Mouse (Mus musculus) liver, embryonic 13.5 days (tissue): ENCODE results near the gene Xrcc3. TPM values are rescaled to one million over a fixed set of nuclear protein-coding genes. Genes with fewer than 3 reads are reported as not detected.

ENCODE experiments used
- ATAC-seq: fragments of 200-750 bp; cut with Nextera tagmentation; 2 replicates; pipeline ENCODE4 v1.8.0; 2017; ENCODE audit warnings: low read depth, mild to moderate bottlenecking, moderate number of reproducible peaks, moderate library complexity
- DNase-seq: peaks from one replicate; pipeline ENCODE4 v3.0.0; 2022
- H3K27ac ChIP-seq: fragments of 300-500 bp; sonication (generic); 2 replicates; pipeline ENCODE4 v1.5.1; 2015; ENCODE audit warnings: moderate library complexity, mild to moderate bottlenecking, inconsistent platforms
- H3K27me3 ChIP-seq: fragments of 300-500 bp; sonication (generic); 2 replicates; pipeline ENCODE4 v1.6.1; 2015; ENCODE audit warnings: mild to moderate bottlenecking, inconsistent platforms
- H3K36me3 ChIP-seq: fragments of 300-500 bp; sonication (generic); 2 replicates; pipeline ENCODE4 v1.6.1; 2015; ENCODE audit warnings: mild to moderate bottlenecking, inconsistent platforms
- H3K4me1 ChIP-seq: fragments of 300-500 bp; sonication (generic); replicated peaks from 2 replicates; pipeline ENCODE4 v1.6.1; 2015; ENCODE audit warnings: inconsistent platforms
- H3K4me2 ChIP-seq: fragments of 300-500 bp; sonication (generic); 2 replicates; pipeline ENCODE4 v1.6.1; 2015; ENCODE audit warnings: inconsistent platforms, mild to moderate bottlenecking, moderate library complexity
- H3K4me3 ChIP-seq: fragments of 300-500 bp; sonication (generic); replicated peaks from 2 replicates; pipeline ENCODE4 v1.5.1; 2015; ENCODE audit warnings: mild to moderate bottlenecking, inconsistent platforms
- H3K9ac ChIP-seq: fragments of 300-500 bp; sonication (generic); 2 replicates; pipeline ENCODE4 v1.6.1; 2015; ENCODE audit warnings: mild to moderate bottlenecking, inconsistent platforms
- H3K9me3 ChIP-seq: fragments of 300-500 bp; sonication (generic); replicated peaks from 2 replicates; pipeline ENCODE4 v1.6.1; 2016; ENCODE audit warnings: inconsistent platforms
- WGBS: fragments of 180-500 bp; shearing (Covaris S2); methylation state at CpG from one replicate; pipeline ENCODE4 v1.1.7; 2015; ENCODE audit not compliant: insufficient replicate concordance; 5-methylcytosine and 5-hydroxymethylcytosine counted together
- polyA plus RNA-seq: library from polyadenylated mRNA; unstranded; fragments of >200 nt; fragmentation: Nextera tagmentation; extraction: Ambion mirVana; gene quantifications from 2 replicates; pipeline ENCODE4 v1.2.1, GENCODE M21; 2015

The Xrcc3 gene
- polyA plus RNA-seq: 3.9 and 5.1 TPM in 2 replicates

DNA sequence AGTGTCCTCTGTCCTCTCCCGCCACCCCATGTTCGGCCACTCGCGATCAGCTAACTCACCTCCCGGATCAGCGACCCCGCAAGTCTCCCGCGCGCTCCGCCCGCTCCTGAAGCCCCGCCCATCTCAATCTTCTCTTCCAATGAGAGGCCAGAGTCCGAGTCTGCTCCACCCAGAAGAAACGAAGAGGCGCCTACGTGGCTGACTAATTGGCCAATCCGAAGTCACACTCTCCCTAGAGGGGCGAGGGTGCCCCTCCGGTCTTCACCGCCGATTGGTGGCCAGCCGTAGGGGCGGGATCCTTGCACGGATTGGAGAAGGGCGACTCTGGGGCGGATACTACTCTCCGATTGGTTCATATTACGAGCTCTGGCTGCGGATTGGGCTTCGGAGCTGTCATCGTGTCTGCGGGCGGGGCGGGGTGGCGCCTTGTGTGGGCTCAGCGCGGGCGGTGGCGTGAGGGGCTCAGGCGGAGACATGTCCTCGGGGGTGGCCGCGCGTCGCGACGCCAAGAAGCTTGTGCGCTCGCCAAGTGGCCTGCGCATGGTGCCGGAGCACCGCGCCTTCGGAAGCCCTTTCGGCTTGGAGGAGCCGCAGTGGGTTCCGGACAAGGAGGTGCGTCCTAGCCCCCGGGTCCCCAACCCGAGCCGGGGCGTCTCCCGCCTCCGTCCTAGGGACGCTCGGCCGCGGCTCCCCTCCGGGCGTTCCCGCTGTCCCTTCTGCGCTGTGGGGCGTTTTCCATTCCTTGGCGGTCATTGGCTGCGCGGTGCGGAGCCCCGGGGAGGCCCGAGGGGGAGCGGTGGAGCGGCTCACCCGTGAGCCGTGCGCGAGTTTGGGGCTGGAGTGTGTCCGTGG lies at the start of gene Xrcc3, which contains the start of gene Zfyve21:
Xrcc3 (minus strand) TSS at position 108 of the 852 bp plus-strand sequence.
Zfyve21 (plus strand) TSS at position 405 of the 852 bp plus-strand sequence.
- WGBS: under 1% methylated on average over 87 of the region's 87 CpGs
- H3K27ac ChIP-seq: peak within 1 kb of the TSS; percentile 97
- H3K27me3 ChIP-seq: no peaks in the 10 kb centered on the region
- peaks cover 37% of the 10 kb centered on the region for H3K36me3 ChIP-seq
- H3K4me1 ChIP-seq: peaks cover 83% of the 10 kb centered on the region
- H3K9me3 ChIP-seq: no peaks in the 10 kb centered on the region
- peak; percentile 99 for DNase-seq
- H3K9ac ChIP-seq: peak within 1 kb of the TSS; percentile 87
- peak within 1 kb of the TSS; percentile 93 for H3K4me2 ChIP-seq
- peak; percentile 92 for ATAC-seq
- H3K4me3 ChIP-seq: peak within 1 kb of the TSS; percentile 82

DNA sequence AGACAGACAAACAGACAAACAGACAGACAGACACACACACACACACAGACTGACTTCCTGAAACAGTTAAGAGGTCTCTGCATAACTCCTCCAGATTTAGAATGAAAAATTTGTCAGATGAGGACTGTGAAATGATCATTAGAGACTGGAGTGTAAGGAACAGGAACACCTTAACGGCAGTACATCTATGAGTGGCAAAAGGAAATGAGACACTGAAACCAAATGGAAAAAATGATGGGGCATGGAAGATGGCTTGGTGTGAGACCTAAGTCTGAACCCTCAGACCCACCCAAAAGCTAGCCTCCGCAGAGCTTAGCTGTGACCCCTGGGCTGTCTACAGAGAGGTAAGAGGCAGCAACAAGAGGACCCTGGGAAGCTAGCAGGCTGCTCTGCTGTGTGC lies 41.8 kb upstream of the Xrcc3 start:
- no peak overlapping the region for H3K9ac ChIP-seq
- WGBS: 60% methylated on average over 2 of the region's 2 CpGs
- ATAC-seq: no peak
- no peak overlapping the region for H3K4me3 ChIP-seq
- no peak overlapping the region for H3K27ac ChIP-seq
- H3K4me1 ChIP-seq: no peaks in the 10 kb centered on the region; the same call in 1 of the 2 replicates
- H3K4me2 ChIP-seq: no peak overlapping the region
- DNase-seq: no peak
- no peaks in the 10 kb centered on the region for H3K27me3 ChIP-seq
- peaks cover 14% of the 10 kb centered on the region; the same call in 1 of the 2 replicates for H3K36me3 ChIP-seq
- H3K9me3 ChIP-seq: no peaks in the 10 kb centered on the region

DNA sequence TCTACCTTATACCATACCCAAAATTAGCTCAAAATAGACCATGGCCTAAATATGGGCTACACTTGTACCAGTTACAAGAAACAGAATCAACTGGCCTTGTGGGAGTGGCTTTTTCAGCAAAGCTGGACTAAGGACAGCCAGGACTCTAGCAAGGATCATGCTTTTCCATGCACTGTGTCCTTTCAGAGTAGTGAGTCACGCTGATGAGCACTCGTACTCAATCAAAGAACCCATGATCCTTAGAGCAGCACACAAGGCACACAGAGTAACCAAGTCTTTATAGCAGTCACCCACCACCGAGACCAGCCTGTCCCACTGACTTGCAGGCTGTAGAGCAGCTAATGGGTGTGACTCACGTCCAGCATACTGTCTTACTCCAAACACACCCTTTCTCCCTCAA lies 39.9 kb upstream of the Xrcc3 start:
- no peak for DNase-seq
- 66% methylated on average over 4 of the region's 4 CpGs for WGBS

DNA sequence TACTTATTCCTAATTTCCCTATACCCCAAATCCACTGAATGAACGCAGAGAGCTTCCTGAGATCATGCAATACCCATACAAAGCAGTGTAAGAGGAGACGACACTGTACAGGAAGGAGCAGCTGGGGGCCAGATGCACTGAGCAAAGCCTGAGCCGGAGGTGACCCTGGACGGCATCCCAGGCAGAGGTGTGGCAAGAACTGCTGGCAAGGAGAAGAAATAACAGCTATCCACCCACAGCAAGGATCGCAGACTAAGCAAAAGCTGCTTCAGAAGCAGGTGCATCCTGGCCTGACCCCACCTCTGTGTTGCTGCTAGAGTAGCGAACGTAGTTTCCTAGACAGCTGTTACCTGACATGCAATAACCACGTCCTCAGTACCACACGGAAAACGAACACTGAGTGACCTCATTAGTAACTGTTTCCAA lies 39.4 kb upstream of the Xrcc3 start:
- Histone ChIP-seq H3K9me3 (no peaks in the 10 kb centered on the region), H3K4me3 (no peak overlapping the region), H3K9ac (no peak overlapping the region), H3K27me3 (no peaks in the 10 kb centered on the region), H3K36me3 (peaks cover 12% of the 10 kb centered on the region), H3K27ac (no peak overlapping the region), H3K4me2 (no peak overlapping the region), H3K4me1 (peaks cover 3% of the 10 kb centered on the region; the same call in 1 of the 2 replicates)
- no peak for ATAC-seq
- WGBS: 72% methylated on average over 10 of the region's 10 CpGs
- no peak for DNase-seq

More for the DNA sequence above, 39.9 kb upstream of the Xrcc3 start:
- ATAC-seq: no peak
- peaks cover 12% of the 10 kb centered on the region for H3K36me3 ChIP-seq
- no peak overlapping the region for H3K9ac ChIP-seq
- no peak overlapping the region for H3K27ac ChIP-seq
- no peaks in the 10 kb centered on the region for H3K9me3 ChIP-seq
- H3K27me3 ChIP-seq: no peaks in the 10 kb centered on the region
- peaks cover under 1% of the 10 kb centered on the region; the same call in 1 of the 2 replicates for H3K4me1 ChIP-seq
- no peak overlapping the region for H3K4me3 ChIP-seq
- no peak overlapping the region for H3K4me2 ChIP-seq

DNA sequence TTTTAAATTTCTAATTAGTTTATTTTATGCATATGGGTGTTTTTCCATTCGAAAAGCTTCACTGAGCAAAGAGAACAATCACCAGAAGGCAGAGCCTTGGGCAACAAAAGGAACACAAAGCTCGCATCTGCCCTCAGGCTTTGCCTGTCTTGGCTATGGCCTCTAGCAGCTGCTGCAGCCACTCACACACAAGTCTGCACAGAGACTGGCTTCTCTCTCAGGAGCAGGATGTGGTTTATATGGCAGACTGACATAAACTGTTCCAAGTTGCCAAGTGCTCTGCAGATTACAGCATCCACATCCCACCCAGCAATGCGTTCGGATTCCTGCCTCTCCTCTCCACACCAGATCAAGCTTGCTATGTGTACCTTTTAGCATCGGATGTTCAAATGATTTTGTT lies 38.1 kb upstream of the Xrcc3 start:
- no peaks in the 10 kb centered on the region for H3K27me3 ChIP-seq
- H3K9ac ChIP-seq: no peak overlapping the region
- H3K4me1 ChIP-seq: peaks cover 3% of the 10 kb centered on the region; the same call in 1 of the 2 replicates
- no peak overlapping the region for H3K4me2 ChIP-seq
- H3K4me3 ChIP-seq: no peak overlapping the region
- no peak overlapping the region for H3K27ac ChIP-seq
- ATAC-seq (no peak), DNase-seq (no peak)
- H3K9me3 ChIP-seq: no peaks in the 10 kb centered on the region
- WGBS: 72% methylated on average over 5 of the region's 5 CpGs
- peaks cover 7% of the 10 kb centered on the region; the same call in 1 of the 2 replicates for H3K36me3 ChIP-seq

DNA sequence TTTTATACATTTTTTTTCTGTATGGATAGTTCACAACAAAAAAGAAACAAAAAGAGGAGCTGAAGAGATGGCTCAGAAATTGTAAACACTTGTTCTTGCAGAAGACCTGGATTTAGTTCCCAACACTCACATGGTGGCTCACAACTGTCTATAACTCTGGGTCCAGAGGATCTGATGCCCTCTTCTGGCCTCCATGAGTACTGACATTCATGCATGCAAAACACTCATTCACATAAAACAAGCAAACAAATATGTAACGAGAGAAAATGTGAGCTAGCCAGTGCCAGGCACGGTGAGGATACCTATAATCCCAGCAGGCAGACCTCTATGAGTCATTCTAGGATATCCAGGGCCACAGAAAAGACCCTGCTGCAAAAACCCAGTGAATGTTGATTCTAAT lies 37.6 kb upstream of the Xrcc3 start:
- H3K27ac ChIP-seq: no peak overlapping the region
- no peaks in the 10 kb centered on the region for H3K9me3 ChIP-seq
- peaks cover 3% of the 10 kb centered on the region; the same call in 1 of the 2 replicates for H3K4me1 ChIP-seq
- 61% methylated on average over 2 of the region's 2 CpGs for WGBS
- H3K4me2 ChIP-seq: no peak overlapping the region
- ATAC-seq: no peak
- no peak overlapping the region for H3K9ac ChIP-seq
- no peak for DNase-seq
- H3K27me3 ChIP-seq: no peaks in the 10 kb centered on the region
- H3K4me3 ChIP-seq: no peak overlapping the region
- H3K36me3 ChIP-seq: peaks cover 7% of the 10 kb centered on the region; the same call in 1 of the 2 replicates

DNA sequence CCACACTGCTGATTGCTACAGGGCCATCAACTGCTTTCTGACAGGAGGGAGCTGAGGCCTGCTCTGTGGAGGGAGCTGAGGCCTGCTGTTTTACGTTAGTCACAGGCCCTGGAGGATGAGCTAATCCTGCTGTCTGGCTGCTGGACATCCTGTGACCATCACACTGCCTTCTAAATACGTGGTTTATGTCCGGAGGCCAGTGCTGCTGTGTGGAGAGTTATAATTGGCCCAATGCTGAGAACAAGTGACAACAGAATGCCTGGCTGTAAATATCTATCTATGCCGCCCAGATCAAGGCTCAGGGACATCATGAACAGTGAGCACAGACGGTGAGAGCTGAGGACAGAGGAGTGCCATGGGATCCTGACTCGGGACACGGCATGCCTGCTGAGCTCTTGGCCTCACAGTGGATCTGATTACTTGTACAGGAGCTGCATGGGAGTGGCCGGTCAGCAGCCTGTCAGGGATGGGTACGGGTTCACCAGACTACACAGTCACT lies 34.7 kb upstream of the Xrcc3 start:
- H3K27me3 ChIP-seq: no peaks in the 10 kb centered on the region
- no peak overlapping the region for H3K27ac ChIP-seq
- 80% methylated on average over 9 of the region's 9 CpGs for WGBS
- H3K4me1 ChIP-seq: peaks cover 9% of the 10 kb centered on the region
- DNase-seq: no peak
- no peak overlapping the region for H3K9ac ChIP-seq
- ATAC-seq: 0 out of 2 replicates have a peak, but pooled peaks have one; percentile 47
- H3K4me2 ChIP-seq: no peak overlapping the region
- H3K4me3 ChIP-seq: no peak overlapping the region
- H3K36me3 ChIP-seq: peaks cover 4% of the 10 kb centered on the region; the same call in 1 of the 2 replicates
- no peaks in the 10 kb centered on the region for H3K9me3 ChIP-seq

DNA sequence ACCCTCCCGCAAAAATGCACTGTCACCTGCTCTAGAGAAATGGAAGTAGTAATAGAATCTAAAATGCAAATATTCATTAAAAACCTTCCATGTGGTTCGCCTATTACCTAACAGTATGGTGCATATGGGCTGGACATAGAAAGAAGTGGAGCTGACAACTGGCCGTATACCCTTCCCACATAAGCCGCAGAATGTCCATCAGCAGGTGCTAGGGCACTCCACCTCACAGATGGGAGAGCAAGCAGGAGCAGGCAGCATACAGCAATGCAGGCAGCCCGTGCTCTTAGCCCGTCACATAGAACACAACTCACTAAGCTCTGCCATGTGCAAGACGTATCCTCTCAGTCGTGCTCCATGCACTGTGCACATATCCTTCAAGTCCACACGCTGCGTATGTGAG lies 33.1 kb upstream of the Xrcc3 start:
- Histone ChIP-seq H3K4me3 (no peak overlapping the region), H3K36me3 (peaks cover 9% of the 10 kb centered on the region; the same call in 1 of the 2 replicates), H3K27me3 (no peaks in the 10 kb centered on the region), H3K27ac (no peak overlapping the region), H3K4me2 (no peak overlapping the region), H3K9me3 (no peaks in the 10 kb centered on the region), H3K9ac (no peak overlapping the region), H3K4me1 (peaks cover 16% of the 10 kb centered on the region)
- DNase-seq: no peak
- WGBS: 83% methylated on average over 10 of the region's 10 CpGs
- ATAC-seq: 0 out of 2 replicates have a peak, but pooled peaks have one; percentile 27

DNA sequence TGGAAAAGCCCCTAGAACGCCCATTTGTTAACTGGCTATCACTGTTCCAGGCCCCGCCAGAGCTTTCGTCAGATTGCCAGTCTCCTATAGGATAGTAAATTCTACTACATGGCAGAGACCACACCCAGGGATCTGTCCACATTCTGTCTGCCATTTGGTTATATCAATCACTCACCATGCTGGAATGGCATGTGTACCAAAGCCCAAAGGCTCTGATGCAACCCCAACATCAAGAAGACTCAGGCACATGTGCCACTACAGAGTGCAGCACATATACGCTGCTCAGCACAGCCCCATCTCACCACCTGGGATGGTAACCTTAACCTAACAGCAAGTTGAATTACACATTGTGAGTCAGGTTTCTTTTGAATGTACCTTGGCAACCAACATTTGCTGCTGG lies 32.3 kb upstream of the Xrcc3 start:
- ATAC-seq (no peak), DNase-seq (no peak)
- Histone ChIP-seq H3K4me2 (no peak overlapping the region), H3K36me3 (peaks cover 12% of the 10 kb centered on the region; the same call in 1 of the 2 replicates), H3K9ac (no peak overlapping the region), H3K4me3 (no peak overlapping the region), H3K9me3 (no peaks in the 10 kb centered on the region), H3K27me3 (no peaks in the 10 kb centered on the region), H3K27ac (no peak overlapping the region), H3K4me1 (peaks cover 16% of the 10 kb centered on the region)
- WGBS: 81% methylated on average over 4 of the region's 4 CpGs

DNA sequence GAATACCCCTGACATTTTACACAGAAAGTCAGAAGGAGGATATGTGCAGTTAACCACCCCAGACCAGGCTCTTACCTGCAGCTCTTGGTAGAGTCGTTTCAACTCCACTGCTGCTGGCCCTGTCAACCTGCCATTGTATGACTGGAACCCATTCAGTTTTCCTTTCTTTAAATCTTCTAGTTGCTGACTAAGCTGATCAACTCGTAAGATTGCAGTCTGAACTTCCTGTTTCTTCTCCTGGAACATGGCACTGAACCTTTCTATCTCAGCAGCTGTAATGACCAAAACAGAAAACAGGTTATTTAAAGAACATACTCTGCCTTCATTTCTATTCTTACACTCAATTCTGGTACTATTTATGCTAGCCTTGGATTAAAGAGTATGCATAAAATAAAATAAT lies 29.8 kb upstream of the Xrcc3 start:
- no peaks in the 10 kb centered on the region for H3K9me3 ChIP-seq
- H3K4me3 ChIP-seq: no peak overlapping the region
- H3K27me3 ChIP-seq: no peaks in the 10 kb centered on the region
- ATAC-seq (no peak), DNase-seq (no peak)
- H3K4me1 ChIP-seq: peaks cover 15% of the 10 kb centered on the region
- WGBS: 16% methylated on average over 2 of the region's 2 CpGs
- peaks cover 17% of the 10 kb centered on the region for H3K36me3 ChIP-seq
- H3K27ac ChIP-seq: no peak overlapping the region; the same call in 1 of the 2 replicates
- H3K9ac ChIP-seq: no peak overlapping the region
- no peak overlapping the region for H3K4me2 ChIP-seq
